Mouse (Mus musculus) heart, postnatal 10 days (tissue): ENCODE measurements at regions not wholly inside any gene's neighbourhood (a gene's known extent, or its start where the extent isn't known, plus 50 kb on each side); places are given as distances from the start of the nearest gene placed in this dataset.
A peak's percentile ranks its signal among the peaks of the same experiment; 100 is the strongest.

Source experiments
- DNase-seq, 2 experiments: peaks; one replicate each; pipeline ENCODE4 v3.0.0; 2021
- intact Hi-C: fragments of 180-260 bp; cut with DNase I; formaldehyde crosslinking; loops from one replicate; pipeline ENCODE4 v1.15.1; 2025

DNA sequence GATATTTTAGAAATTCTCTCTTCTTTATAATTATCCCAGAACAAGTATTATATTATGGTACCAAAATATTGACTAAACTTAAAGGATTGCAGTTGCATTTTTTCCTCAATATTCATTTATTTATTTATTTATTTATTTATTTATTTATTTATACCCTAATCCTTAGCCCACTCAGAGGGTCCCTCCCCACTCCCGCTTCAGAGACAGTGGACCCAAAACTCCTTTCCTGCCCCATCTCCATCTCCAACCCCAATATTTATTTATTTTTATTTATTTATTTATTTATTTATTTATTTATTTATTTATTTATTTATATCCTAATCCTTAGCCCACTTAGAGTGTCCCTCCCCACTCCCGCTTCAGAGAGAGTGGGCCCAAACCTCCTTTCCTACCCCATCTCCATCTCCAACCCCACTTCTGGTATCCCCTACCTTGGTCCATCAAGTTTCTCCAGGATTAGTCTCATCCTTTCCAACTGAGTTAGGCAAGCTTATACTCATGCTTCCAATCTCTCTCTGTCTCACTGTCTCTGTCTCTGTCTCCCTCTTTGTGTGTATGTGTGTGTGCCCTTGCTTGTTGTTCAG, 1340.8 kb downstream of the Cntnap5b start:
- no peak for DNase-seq
- intact Hi-C loops, result no loop called here

DNA sequence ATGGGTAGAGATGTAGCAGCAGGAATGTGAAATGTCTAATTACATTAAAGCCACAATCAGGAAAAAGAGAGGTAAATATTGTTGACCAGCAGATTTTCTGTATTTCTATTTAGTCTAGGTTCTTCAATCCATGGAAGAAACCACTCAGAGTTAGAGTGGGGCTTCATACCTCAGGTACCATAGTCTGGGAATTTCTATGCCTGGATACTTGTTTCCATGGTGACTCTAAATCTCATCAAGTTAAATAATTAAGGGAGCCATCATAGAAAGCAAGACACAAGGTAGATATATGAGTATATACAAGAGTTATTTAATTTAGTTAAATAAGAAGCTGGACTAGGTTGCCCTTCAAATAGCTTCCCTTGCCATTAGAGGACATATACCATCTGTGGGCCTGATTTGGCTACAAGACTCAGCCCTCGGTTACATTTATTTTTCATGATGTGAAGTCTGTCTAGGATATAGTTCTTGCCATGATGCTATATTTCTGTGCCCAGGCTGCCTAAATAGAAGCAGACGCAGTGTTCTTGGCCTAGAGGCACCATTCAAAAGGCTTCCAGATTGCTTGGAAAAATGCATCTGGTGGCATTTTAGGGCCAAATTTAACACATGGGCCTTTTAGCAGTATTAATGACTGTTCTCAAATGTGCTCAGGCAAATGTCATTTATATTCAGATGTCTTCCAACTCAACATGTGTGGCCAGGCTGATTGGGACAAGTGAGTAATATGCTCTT, 1349.7 kb downstream of the Cntnap5b start:
- intact Hi-C loops, result no loop called here

GRCm38 (mm10) chr1:101127242-101127641, 1354.7 kb downstream of the Cntnap5b start:
- intact Hi-C loops, result no loop called here
- no peak for DNase-seq

More for the DNA sequence above, 1349.7 kb downstream of the Cntnap5b start:
- peak in 1 of 2 experiments; percentile 0 for DNase-seq

GRCm38 (mm10) chr1:101166666-101167065, 1394.1 kb downstream of the Cntnap5b start:
- no peak for DNase-seq
- intact Hi-C loops, result no loop called here
